Mouse (Mus musculus): Measurements from ENCODE around the gene Gm3336. TPM values are rescaled to one million over a fixed set of nuclear protein-coding genes. Genes with fewer than 3 reads are reported as not detected.

Gene Gm3336
- total and polyA plus RNA-seq, 3 experiments = 0.25 to 0.49 TPM; not detected in 1

- Histone ChIP-seq H3K4me3 (replicated peaks in 1 of 3; ENCODE audit: low read depth in 2 of 3, low read length in 2 of 3, poor library complexity in 1 of 3) (no peak overlapping the region), H3K27me3 (replicated peaks) (no peaks in the 10 kb centered on the region), H3K36me3 (replicated peaks in 1 of 2; ENCODE audit: control insufficient read depth in 1 of 2, insufficient read depth in 1 of 2, low read length in 1 of 2) (no peaks in the 10 kb centered on the region), H3K9me3 (replicated peaks; ENCODE audit: low read length) (no peaks in the 10 kb centered on the region), H3K27ac (ENCODE audit: insufficient read depth, low read depth) (no peak overlapping the region), H3K4me2 (ENCODE audit: insufficient read depth, low read depth, poor library complexity, severe bottlenecking) (no peak overlapping the region), H3K4me1 (ENCODE audit: control insufficient read depth in 1 of 2, insufficient read depth in 2 of 2) (peaks cover 18 to 59% of the 10 kb centered on the region in 2 experiments), H3K9ac (ENCODE audit: insufficient read depth, low read depth) (no peak overlapping the region), H3K79me2 (replicated peaks; ENCODE audit: control insufficient read depth, extremely low read depth, insufficient read depth, poor library complexity, severe bottlenecking) (no peaks in the 10 kb centered on the region)
- dilution Hi-C loops (cut with MboI; ENCODE audit: extremely low pct_ligation_motif_present, extremely low pct_unique_long_range_greater_than_20kb, low sequenced_read_pairs) = no loop called here
- DNase-seq (ENCODE audit: extremely low read depth) = no peak
- TF ChIP-seq POLR2A (IDR thresholded peaks at IDR 0.05; ENCODE audit: low read depth, low read length) (no peak), USF1 (IDR thresholded peaks at IDR 0.05; ENCODE audit: low read depth, low read length) (no peak), UBTF (IDR thresholded peaks at IDR 0.05; ENCODE audit: low read depth, low read length) (no peak)
- in situ Hi-C loops (cut with MboI; ENCODE audit: low pct_ligation_motif_present, low pct_unique_long_range_greater_than_20kb, low sequenced_read_pairs) = no loop called here
These were observed 27.1 kb upstream of the Gm3336 start for GRCm38 (mm10) chr8:70691230-70691629.

- Histone ChIP-seq H3K4me2 (ENCODE audit: insufficient read depth, low read depth, poor library complexity, severe bottlenecking) (no peak overlapping the region), H3K79me2 (replicated peaks; ENCODE audit: control insufficient read depth, extremely low read depth, insufficient read depth, poor library complexity, severe bottlenecking) (no peaks in the 10 kb centered on the region), H3K4me1 (ENCODE audit: control insufficient read depth in 1 of 2, insufficient read depth in 2 of 2) (peaks cover 18 to 60% of the 10 kb centered on the region in 2 experiments), H3K9ac (ENCODE audit: insufficient read depth, low read depth) (no peak overlapping the region), H3K27me3 (replicated peaks) (no peaks in the 10 kb centered on the region), H3K36me3 (replicated peaks in 1 of 2; ENCODE audit: control insufficient read depth in 1 of 2, insufficient read depth in 1 of 2, low read length in 1 of 2) (no peaks in the 10 kb centered on the region), H3K27ac (ENCODE audit: insufficient read depth, low read depth) (no peak overlapping the region), H3K4me3 (replicated peaks in 1 of 3; ENCODE audit: low read depth in 2 of 3, low read length in 2 of 3, poor library complexity in 1 of 3) (no peak overlapping the region), H3K9me3 (replicated peaks; ENCODE audit: low read length) (no peaks in the 10 kb centered on the region)
- TF ChIP-seq MXI1 (IDR thresholded peaks at IDR 0.05; ENCODE audit: low read depth, low read length) = no peak
- no peak for TF ChIP-seq RAD21 (IDR thresholded peaks at IDR 0.05; ENCODE audit: low read depth, low read length)
- TF ChIP-seq NELFE (IDR thresholded peaks at IDR 0.05; ENCODE audit: low read depth, low read length) = no peak
- TF ChIP-seq JUND (conservative IDR thresholded peaks at IDR 0.05; ENCODE audit: low read depth, low read length) = no peak
- TF ChIP-seq JUN (IDR thresholded peaks at IDR 0.05; ENCODE audit: insufficient read depth, low read depth, low read length) = no peak
- TF ChIP-seq IRF4 (IDR thresholded peaks at IDR 0.05; ENCODE audit: low read depth, low read length) = no peak
- TF ChIP-seq ZC3H11A (IDR thresholded peaks at IDR 0.05; ENCODE audit: low read depth, low read length) = no peak
- TF ChIP-seq CTCF (conservative IDR thresholded peaks at IDR 0.05 in 1 of 2, IDR thresholded peaks at IDR 0.05 in 1 of 2; ENCODE audit: low read depth in 2 of 2, low read length in 2 of 2) = no peak
- no peak for TF ChIP-seq ZKSCAN1 (IDR thresholded peaks at IDR 0.05; ENCODE audit: borderline replicate concordance, low read depth, low read length)
- no peak for TF ChIP-seq MAFK (IDR thresholded peaks at IDR 0.05; ENCODE audit: insufficient replicate concordance, low read length)
- no peak for TF ChIP-seq NRF1 (IDR thresholded peaks at IDR 0.05; ENCODE audit: low read depth, low read length)
- no peak for TF ChIP-seq SIN3A (IDR thresholded peaks at IDR 0.05; ENCODE audit: low read length)
- TF ChIP-seq TBP (conservative IDR thresholded peaks at IDR 0.05; ENCODE audit: low read depth, low read length) = no peak
- TF ChIP-seq EP300 (IDR thresholded peaks at IDR 0.05; ENCODE audit: low read length) = no peak
- no peak for TF ChIP-seq TCF12 (IDR thresholded peaks at IDR 0.05; ENCODE audit: low read depth, low read length)
- TF ChIP-seq ELF1 (IDR thresholded peaks at IDR 0.05; ENCODE audit: low read depth, low read length) = no peak
- TF ChIP-seq MAX (IDR thresholded peaks at IDR 0.05; ENCODE audit: low read length) = no peak
- TF ChIP-seq UBTF (IDR thresholded peaks at IDR 0.05; ENCODE audit: low read depth, low read length) = no peak
- no peak for TF ChIP-seq BHLHE40 (IDR thresholded peaks at IDR 0.05; ENCODE audit: low read depth, low read length)
- TF ChIP-seq USF2 (conservative IDR thresholded peaks at IDR 0.05; ENCODE audit: low read depth, low read length) = no peak
- no peak for DNase-seq (ENCODE audit: extremely low read depth)
- dilution Hi-C loops (cut with MboI; ENCODE audit: extremely low pct_ligation_motif_present, extremely low pct_unique_long_range_greater_than_20kb, low sequenced_read_pairs) = no loop called here
- in situ Hi-C loops (cut with MboI; ENCODE audit: low pct_ligation_motif_present, low pct_unique_long_range_greater_than_20kb, low sequenced_read_pairs) = no loop called here
These were observed 26.6 kb upstream of the Gm3336 start for GRCm38 (mm10) chr8:70691727-70692231.

Data from CH12.LX (cell line).